10 mouse cellular contexts compared by ENCODE assay signal in genomic region chr8:84713381-84713780, GRCm38 (mm10). TPM values are rescaled to one million over a fixed set of nuclear protein-coding genes. Genes with fewer than 3 reads are reported as not detected.
DNase-seq lines count a peak whose midpoint lies in the region; ATAC-seq and TF ChIP-seq lines count a peak whose summit lies in the region.
"Had no signal": no experiment of that assay in that cellular context is flagged by ENCODE, and none has a peak within 500 bp of the region (broad histone marks: within the 10 kb centered on the region; RNA-seq: fewer than 3 reads in every experiment).

No protein-coding gene starts in this region.

- H3K36me3 ChIP-seq in heart, embryonic 11.5 days (ENCODE audit: control insufficient read depth, insufficient read depth, low read length) = no peaks in the 10 kb centered on the region
- H3K36me3 ChIP-seq in G1E (replicated peaks) = peaks cover 66% of the 10 kb centered on the region
- H3K36me3 ChIP-seq in forebrain, embryonic 15.5 days = no peaks in the 10 kb centered on the region
- H3K36me3 ChIP-seq in liver, embryonic 15.5 days (replicated peaks) = peaks cover 6% of the 10 kb centered on the region; the same call in 1 of the 2 replicates

- peaks cover 67% of the 10 kb centered on the region for H3K27me3 ChIP-seq in heart, embryonic 11.5 days (ENCODE audit: control insufficient read depth, insufficient read depth, low read length)
- H3K27me3 ChIP-seq in G1E (ENCODE audit: insufficient read depth, low read length) = no peaks in the 10 kb centered on the region
- H3K27me3 ChIP-seq in forebrain, embryonic 15.5 days = no peaks in the 10 kb centered on the region
- peaks cover 22% of the 10 kb centered on the region for H3K27me3 ChIP-seq in liver, embryonic 15.5 days

- ATAC-seq in heart, embryonic 11.5 days (replicated peaks; ENCODE audit: insufficient number of reproducible peaks, low FRiP score, low TSS enrichment) = no peak
- ATAC-seq in G1E (ENCODE audit: extremely low read depth, insufficient number of reproducible peaks, low FRiP score, poor library complexity, severe bottlenecking) = no peak
- ATAC-seq in forebrain, embryonic 15.5 days (replicated peaks) = no peak
- no peak for ATAC-seq in liver, embryonic 15.5 days (ENCODE audit: insufficient read depth)
- no peak for ATAC-seq in frontal cortex, adult (ENCODE audit: low TSS enrichment)

- peak overlapping the region; percentile 68 for H3K27ac ChIP-seq in heart, embryonic 11.5 days (ENCODE audit: low read depth, low read length)
- peak overlapping the region; percentile 94 for H3K27ac ChIP-seq in forebrain, embryonic 15.5 days (replicated peaks)
- H3K27ac ChIP-seq in liver, embryonic 15.5 days (replicated peaks) = 0 out of 2 replicates have a peak overlapping the region, but pooled peaks have one; percentile 24

- 53% methylated on average over 4 of the region's 4 CpGs for WGBS in heart, embryonic 11.5 days (ENCODE audit: insufficient replicate concordance)
- 21% methylated on average over 4 of the region's 4 CpGs for WGBS in forebrain, embryonic 15.5 days
- WGBS in liver, embryonic 15.5 days (ENCODE audit: insufficient replicate concordance) = 65% methylated on average over 4 of the region's 4 CpGs

- no peaks in the 10 kb centered on the region for H3K9me3 ChIP-seq in heart, embryonic 11.5 days (replicated peaks; ENCODE audit: control insufficient read depth, low read length)
- H3K9me3 ChIP-seq in G1E (replicated peaks) = no peaks in the 10 kb centered on the region
- H3K9me3 ChIP-seq in forebrain, embryonic 15.5 days = no peaks in the 10 kb centered on the region
- no peaks in the 10 kb centered on the region for H3K9me3 ChIP-seq in liver, embryonic 15.5 days (replicated peaks)

- intact Hi-C loops in heart, postnatal 25 days (cut with DNase I) = no loop called here

- no peak overlapping the region for H3K4me2 ChIP-seq in heart, embryonic 11.5 days
- no peak overlapping the region for H3K4me2 ChIP-seq in forebrain, embryonic 15.5 days (replicated peaks)
- H3K4me2 ChIP-seq in liver, embryonic 15.5 days = no peak overlapping the region

- no peak for DNase-seq in heart, postnatal 25 days (ENCODE audit: low spot score)
- no peak for DNase-seq in G1E (ENCODE audit: low spot score)
- DNase-seq in thymus, postnatal 36 days = no peak
- no peak for DNase-seq in layer of hippocampus, adult 9-11 months
- DNase-seq: B cell, adult 2 months had no signal

- no peak for TF ChIP-seq CTCF in G1E (IDR thresholded peaks at IDR 0.05; ENCODE audit: low read depth, low read length)

- peaks cover 37% of the 10 kb centered on the region for H3K4me1 ChIP-seq in heart, embryonic 11.5 days (ENCODE audit: control insufficient read depth, insufficient read depth, low read length)
- H3K4me1 ChIP-seq in G1E (ENCODE audit: insufficient read depth, low read depth, low read length) = peaks cover 62% of the 10 kb centered on the region
- peaks cover 79% of the 10 kb centered on the region for H3K4me1 ChIP-seq in forebrain, embryonic 15.5 days
- peaks cover 61% of the 10 kb centered on the region for H3K4me1 ChIP-seq in liver, embryonic 15.5 days (replicated peaks)

- no peak overlapping the region; the same call in 1 of the 2 replicates for H3K9ac ChIP-seq in heart, embryonic 11.5 days (ENCODE audit: low read depth, low read length)
- peak overlapping the region; percentile 25 for H3K9ac ChIP-seq in forebrain, embryonic 15.5 days (replicated peaks)
- no peak overlapping the region for H3K9ac ChIP-seq in liver, embryonic 15.5 days

- H3K4me3 ChIP-seq in heart, embryonic 11.5 days (ENCODE audit: low read depth, low read length) = no peak overlapping the region
- H3K4me3 ChIP-seq in G1E (ENCODE audit: low read depth, low read length) = peak overlapping the region; percentile 24; the same call in 1 of the 2 replicates
- no peak overlapping the region for H3K4me3 ChIP-seq in forebrain, embryonic 15.5 days
- H3K4me3 ChIP-seq in liver, embryonic 15.5 days (replicated peaks) = no peak overlapping the region
- H3K4me3 ChIP-seq: erythroblast, embryonic 14.5 days had no signal

RNA-seq across cellular contexts. Expression of gene G430095P16Rik, which starts 9.4 kb away (rescaled TPM):
- polyA plus RNA-seq in heart, embryonic 11.5 days (2014; fragmentation: Nextera tagmentation; extraction: Ambion mirVana) = 3.4 and 5.4 TPM in 2 replicates
- total RNA-seq in heart, postnatal 25 days (2021) = under 1 TPM in 1 of 2 experiments, not detected in 1; 0.39 TPM
- total RNA-seq in G1E (2014; fragmentation: Nextera tagmentation) = 39.9 and 54.3 TPM in 2 replicates
- 11.0 and 11.3 TPM in 2 replicates for total RNA-seq in G1E (2017)
- 35.2 and 42.7 TPM in 2 replicates for polyA plus RNA-seq in G1E (2012)
- polyA plus RNA-seq in forebrain, embryonic 15.5 days (2015; fragmentation: Nextera tagmentation; extraction: Ambion mirVana) = 2.7 TPM in 2 replicates
- 8.1 and 8.7 TPM in 2 replicates for polyA plus RNA-seq in liver, embryonic 15.5 days (2015; fragmentation: Nextera tagmentation; extraction: Ambion mirVana)

RNA-seq across cellular contexts. Expression of gene Lyl1, which starts 12.1 kb away (rescaled TPM):
- polyA plus RNA-seq in heart, embryonic 11.5 days (2014; fragmentation: Nextera tagmentation; extraction: Ambion mirVana) = 19.5 and 22.9 TPM in 2 replicates
- 1 to 10 TPM; 4.2 to 4.5 TPM for total RNA-seq in heart, postnatal 25 days (2021)
- total RNA-seq in G1E (2014; fragmentation: Nextera tagmentation) (136 and 138 TPM in 2 replicates), G1E (2017) (81.2 and 95.6 TPM in 2 replicates)
- polyA plus RNA-seq in G1E (2012) = 550 and 561 TPM in 2 replicates
- 2.1 and 2.5 TPM in 2 replicates for polyA plus RNA-seq in forebrain, embryonic 15.5 days (2015; fragmentation: Nextera tagmentation; extraction: Ambion mirVana)
- polyA plus RNA-seq in liver, embryonic 15.5 days (2015; fragmentation: Nextera tagmentation; extraction: Ambion mirVana) = 55.3 and 58.3 TPM in 2 replicates

RNA-seq across cellular contexts. Expression of gene Nacc1, which starts 25.7 kb away (rescaled TPM):
- polyA plus RNA-seq in heart, embryonic 11.5 days (2014; fragmentation: Nextera tagmentation; extraction: Ambion mirVana) = 19.1 and 19.6 TPM in 2 replicates
- total RNA-seq in heart, postnatal 25 days (2021) = 10 to 100 TPM; 32.0 to 32.6 TPM
- total RNA-seq in G1E (2014; fragmentation: Nextera tagmentation) (120 and 125 TPM in 2 replicates), G1E (2017) (48.1 and 54.5 TPM in 2 replicates)
- 207 and 224 TPM in 2 replicates for polyA plus RNA-seq in G1E (2012)
- polyA plus RNA-seq in forebrain, embryonic 15.5 days (2015; fragmentation: Nextera tagmentation; extraction: Ambion mirVana) = 15.5 and 16.4 TPM in 2 replicates
- polyA plus RNA-seq in liver, embryonic 15.5 days (2015; fragmentation: Nextera tagmentation; extraction: Ambion mirVana) = 6.2 and 7.2 TPM in 2 replicates

RNA-seq across cellular contexts. Expression of gene Trmt1, which starts 27.3 kb away (rescaled TPM):
- 49.7 and 51.6 TPM in 2 replicates for polyA plus RNA-seq in heart, embryonic 11.5 days (2014; fragmentation: Nextera tagmentation; extraction: Ambion mirVana)
- 10 to 100 TPM; 32.6 to 37.6 TPM for total RNA-seq in heart, postnatal 25 days (2021)
- total RNA-seq in G1E (2014; fragmentation: Nextera tagmentation) (63.3 and 64.9 TPM in 2 replicates), G1E (2017) (68.2 and 96.4 TPM in 2 replicates)
- polyA plus RNA-seq in G1E (2012) = 244 and 260 TPM in 2 replicates
- 62.4 and 64.0 TPM in 2 replicates for polyA plus RNA-seq in forebrain, embryonic 15.5 days (2015; fragmentation: Nextera tagmentation; extraction: Ambion mirVana)
- polyA plus RNA-seq in liver, embryonic 15.5 days (2015; fragmentation: Nextera tagmentation; extraction: Ambion mirVana) = 27.9 and 36.1 TPM in 2 replicates

RNA-seq across cellular contexts. Expression of gene Ier2, which starts 50.7 kb away (rescaled TPM):
- polyA plus RNA-seq in heart, embryonic 11.5 days (2014; fragmentation: Nextera tagmentation; extraction: Ambion mirVana) = 52.3 and 55.9 TPM in 2 replicates
- 10 to 100 TPM; 14.3 to 18.3 TPM for total RNA-seq in heart, postnatal 25 days (2021)
- total RNA-seq in G1E (2014; fragmentation: Nextera tagmentation) (60.5 and 64.9 TPM in 2 replicates), G1E (2017) (43.1 and 48.5 TPM in 2 replicates)
- polyA plus RNA-seq in G1E (2012) = 112 and 119 TPM in 2 replicates
- 26.0 and 33.4 TPM in 2 replicates for polyA plus RNA-seq in forebrain, embryonic 15.5 days (2015; fragmentation: Nextera tagmentation; extraction: Ambion mirVana)
- polyA plus RNA-seq in liver, embryonic 15.5 days (2015; fragmentation: Nextera tagmentation; extraction: Ambion mirVana) = 22.8 and 23.1 TPM in 2 replicates

Comparison
In these comparisons a context has a peak if more than half of its experiments do, and no peak if none do; other contexts are left out.
1. H3K27ac ChIP-seq: peak in every context shown above with its lines; median percentile 94 in forebrain, embryonic 15.5 days; 68 in heart, embryonic 11.5 days; 24 in liver, embryonic 15.5 days.
2. RNA of gene Nacc1, which starts 25.7 kb away (polyA plus RNA-seq): 207 to 224 TPM in G1E; 19.1 to 19.6 TPM in heart, embryonic 11.5 days, 15.5 to 16.4 TPM in forebrain, embryonic 15.5 days and 6.2 to 7.2 TPM in liver, embryonic 15.5 days; every median in the first group is over 10 times any median in the second.